Mouse (Mus musculus): ENCODE data around the gene Gm5478. TPM values are rescaled to one million over a fixed set of nuclear protein-coding genes. Genes with fewer than 3 reads are reported as not detected.

The Gm5478 gene
- not detected in 2 replicates for polyA plus RNA-seq (2012; rRNA removed)

GRCm38 (mm10) chr15:101647280-101647679 lies at the start of gene Gm5478:
Gene Gm5478 (minus strand): TSS chr15:101647380.

GRCm38 (mm10) chr15:101694207-101694606 lies 47.0 kb upstream of the Gm5478 start, which contains the start of gene Krt6a:
Gene Krt6a (minus strand): TSS chr15:101694307.

GRCm38 (mm10) chr15:101680187-101680586 lies 33.0 kb upstream of the Gm5478 start, which contains the start of gene Krt6b:
Gene Krt6b (minus strand): TSS chr15:101680287.

GRCm38 (mm10) chr15:101627884-101628283 lies 19.3 kb downstream of the Gm5478 start, which contains the start of gene Gm5414:
Gene Gm5414 (minus strand): TSS chr15:101628188.

Other genes starting within 250 kb of the Gm5478 start
- gene Krt7, start 236.3 kb downstream of the Gm5478 start, polyA plus RNA-seq (2012; rRNA removed): 71.1 and 72.9 TPM in 2 replicates
- 2.8 and 3.7 TPM in 2 replicates for gene Krt87, start 208.6 kb downstream of the Gm5478 start, polyA plus RNA-seq (2012; rRNA removed)
- gene Krt88, start 199.6 kb downstream of the Gm5478 start, polyA plus RNA-seq (2012; rRNA removed): not detected in 2 replicates
- not detected in 2 replicates for gene Krt81, start 183.6 kb downstream of the Gm5478 start, polyA plus RNA-seq (2012; rRNA removed)
- gene Krt86, start 173.9 kb downstream of the Gm5478 start, polyA plus RNA-seq (2012; rRNA removed): not detected in 2 replicates
- 0.63 and 0.72 TPM in 2 replicates for gene Krt83, start 155.9 kb downstream of the Gm5478 start, polyA plus RNA-seq (2012; rRNA removed)
- gene Gm49425, start 130.1 kb downstream of the Gm5478 start, polyA plus RNA-seq (2012; rRNA removed): not detected in 2 replicates
- gene Krt84, start 114.6 kb downstream of the Gm5478 start, polyA plus RNA-seq (2012; rRNA removed): 1.0 and 1.2 TPM in 2 replicates
- not detected in 2 replicates for gene Krt82, start 96.7 kb downstream of the Gm5478 start, polyA plus RNA-seq (2012; rRNA removed)
- gene Krt90, start 84.4 kb downstream of the Gm5478 start, polyA plus RNA-seq (2012; rRNA removed): 0.03 TPM in 1 of 2 replicates, not detected in the other
- gene Krt75, start 73.5 kb downstream of the Gm5478 start, polyA plus RNA-seq (2012; rRNA removed): not detected in 2 replicates
- not detected in 2 replicates for gene Gm5414, start 19.2 kb downstream of the Gm5478 start, polyA plus RNA-seq (2012; rRNA removed)
- not detected in 2 replicates for gene Krt6b, start 32.9 kb upstream of the Gm5478 start, polyA plus RNA-seq (2012; rRNA removed)
- gene Krt6a, start 46.9 kb upstream of the Gm5478 start, polyA plus RNA-seq (2012; rRNA removed): 0.06 TPM in 1 of 2 replicates, not detected in the other
- gene Krt5, start 65.5 kb upstream of the Gm5478 start, polyA plus RNA-seq (2012; rRNA removed): 0.08 and 0.44 TPM in 2 replicates
- gene Krt71, start 95.7 kb upstream of the Gm5478 start, polyA plus RNA-seq (2012; rRNA removed): not detected in 2 replicates
- gene Krt72, start 139.1 kb upstream of the Gm5478 start, polyA plus RNA-seq (2012; rRNA removed): not detected in 2 replicates
- gene Krt73, start 155.0 kb upstream of the Gm5478 start, polyA plus RNA-seq (2012; rRNA removed): not detected in 2 replicates
- 0.03 TPM in 1 of 2 replicates, not detected in the other for gene Krt2, start 170.8 kb upstream of the Gm5478 start, polyA plus RNA-seq (2012; rRNA removed)
- 0.24 TPM in 1 of 2 replicates, not detected in the other for gene Krt1, start 203.4 kb upstream of the Gm5478 start, polyA plus RNA-seq (2012; rRNA removed)
- not detected in 2 replicates for gene Krt77, start 222.3 kb upstream of the Gm5478 start, polyA plus RNA-seq (2012; rRNA removed)
- not detected in 2 replicates for gene Krt76, start 245.5 kb upstream of the Gm5478 start, polyA plus RNA-seq (2012; rRNA removed)

Data from colon, adult 2 months (tissue).